Mouse (Mus musculus): ENCODE measurements around the gene Plch2. TPM values are rescaled to one million over a fixed set of nuclear protein-coding genes. Genes with fewer than 3 reads are reported as not detected.

Plch2 gene
- polyA plus RNA-seq, 1 experiment from 2014 or later: 5.2 TPM

- no peak for TF ChIP-seq CTCF (IDR thresholded peaks at IDR 0.05; ENCODE audit: low read depth)
- H3K9me3 ChIP-seq (ENCODE audit: low read depth, low read length): no peaks in the 10 kb centered on the region
- H3K4me3 ChIP-seq (ENCODE audit: low read depth, low read length): no peak overlapping the region
- DNase-seq (no peak), ATAC-seq (ENCODE audit: insufficient read depth) (no peak)
- 78% methylated on average over 10 of the region's 10 CpGs for WGBS
- H3K36me3 ChIP-seq (ENCODE audit: insufficient read depth): no peaks in the 10 kb centered on the region
- H3K27me3 ChIP-seq (ENCODE audit: insufficient read depth, low read length): no peaks in the 10 kb centered on the region
- no peak overlapping the region for H3K9ac ChIP-seq
- H3K4me2 ChIP-seq: no peak overlapping the region
- no peaks in the 10 kb centered on the region for H3K4me1 ChIP-seq (ENCODE audit: insufficient read depth)
- no peak overlapping the region for H3K27ac ChIP-seq (ENCODE audit: low read depth)
Measured at GRCm38 (mm10) chr4:154942632-154943322, 113.8 kb downstream of the Plch2 start.

- no peaks in the 10 kb centered on the region for H3K4me1 ChIP-seq (ENCODE audit: insufficient read depth)
- no peak for TF ChIP-seq CTCF (IDR thresholded peaks at IDR 0.05; ENCODE audit: low read depth)
- H3K27me3 ChIP-seq (ENCODE audit: insufficient read depth, low read length): no peaks in the 10 kb centered on the region
- WGBS: 93% methylated on average over 5 of the region's 5 CpGs
- no peaks in the 10 kb centered on the region for H3K9me3 ChIP-seq (ENCODE audit: low read depth, low read length)
- DNase-seq (no peak), ATAC-seq (ENCODE audit: insufficient read depth) (no peak)
- H3K36me3 ChIP-seq (ENCODE audit: insufficient read depth): no peaks in the 10 kb centered on the region
- H3K27ac ChIP-seq (ENCODE audit: low read depth): no peak overlapping the region
- H3K9ac ChIP-seq: no peak overlapping the region
- no peak overlapping the region for H3K4me3 ChIP-seq (ENCODE audit: low read depth, low read length)
- H3K4me2 ChIP-seq: no peak overlapping the region
Measured at GRCm38 (mm10) chr4:154941831-154942230, 114.8 kb downstream of the Plch2 start.

DNA sequence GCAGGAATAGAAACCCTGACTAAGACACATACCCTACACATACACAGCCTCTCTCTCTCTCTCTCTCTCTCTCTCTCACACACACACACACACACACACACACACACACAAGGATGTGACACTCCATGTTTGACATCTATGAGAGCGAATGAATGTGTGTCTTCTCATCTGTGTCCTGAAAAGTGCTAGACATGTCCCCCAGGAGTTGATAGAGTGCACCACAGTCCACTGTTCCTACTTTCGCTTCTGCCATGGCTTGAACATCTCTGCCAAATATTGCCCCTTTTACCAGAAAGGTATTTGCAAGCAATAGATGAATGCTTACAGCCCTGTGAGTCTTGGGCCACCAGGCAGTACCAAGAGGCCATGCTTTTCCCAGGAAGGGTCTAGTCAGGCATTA, 116.4 kb downstream of the Plch2 start:
- H3K27me3 ChIP-seq (ENCODE audit: insufficient read depth, low read length): no peaks in the 10 kb centered on the region
- H3K36me3 ChIP-seq (ENCODE audit: insufficient read depth): no peaks in the 10 kb centered on the region
- H3K4me1 ChIP-seq (ENCODE audit: insufficient read depth): no peaks in the 10 kb centered on the region
- no peak overlapping the region for H3K4me2 ChIP-seq
- WGBS: 76% methylated on average over 2 of the region's 2 CpGs
- no peak overlapping the region for H3K27ac ChIP-seq (ENCODE audit: low read depth)
- TF ChIP-seq CTCF (IDR thresholded peaks at IDR 0.05; ENCODE audit: low read depth): no peak
- no peak for ATAC-seq (ENCODE audit: insufficient read depth)
- no peak overlapping the region for H3K9ac ChIP-seq
- H3K4me3 ChIP-seq (ENCODE audit: low read depth, low read length): no peak overlapping the region
- no peak for DNase-seq
- no peaks in the 10 kb centered on the region for H3K9me3 ChIP-seq (ENCODE audit: low read depth, low read length)

GRCm38 (mm10) chr4:154937746-154938145, 118.8 kb downstream of the Plch2 start:
- no peaks in the 10 kb centered on the region for H3K4me1 ChIP-seq (ENCODE audit: insufficient read depth)
- ATAC-seq (ENCODE audit: insufficient read depth): no peak
- TF ChIP-seq CTCF (IDR thresholded peaks at IDR 0.05; ENCODE audit: low read depth): no peak

DNA sequence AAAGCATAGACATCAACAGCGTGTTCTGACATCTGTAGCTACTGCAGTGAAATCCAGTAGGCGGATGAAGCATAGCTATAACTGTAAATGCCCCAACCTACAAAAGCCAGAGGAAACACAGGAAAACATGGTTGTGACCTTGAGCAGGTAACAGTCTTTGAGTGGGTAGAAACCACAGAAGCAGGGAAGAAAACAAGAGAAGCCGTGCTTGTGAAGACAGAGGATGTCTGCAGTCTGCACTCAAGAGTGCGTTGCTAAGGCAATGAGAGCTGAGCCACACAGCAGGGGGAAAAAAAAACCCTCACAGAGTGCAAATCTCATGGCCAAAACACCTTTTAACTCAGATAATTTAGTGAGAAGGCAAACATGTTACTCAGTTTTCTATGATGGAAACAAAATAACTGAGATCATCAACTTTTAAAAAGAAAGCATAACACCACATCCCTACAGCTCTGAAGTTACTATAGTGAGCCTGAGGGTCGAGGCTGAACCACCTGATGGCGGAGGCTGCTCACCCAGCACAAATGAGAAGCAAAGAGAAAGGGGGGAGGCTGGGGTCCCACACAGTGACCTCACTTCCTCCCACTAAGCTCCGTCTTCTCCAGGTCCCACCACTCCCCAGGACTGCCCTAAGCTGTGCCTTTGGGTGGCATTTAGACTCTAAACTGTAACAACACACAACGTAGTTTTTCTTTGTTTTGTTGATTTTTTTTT, 119.9 kb downstream of the Plch2 start:
- Histone ChIP-seq H3K27me3 (ENCODE audit: insufficient read depth, low read length) (no peaks in the 10 kb centered on the region), H3K9me3 (ENCODE audit: low read depth, low read length) (no peaks in the 10 kb centered on the region), H3K27ac (ENCODE audit: low read depth) (no peak overlapping the region), H3K4me1 (ENCODE audit: insufficient read depth) (no peaks in the 10 kb centered on the region), H3K4me3 (ENCODE audit: low read depth, low read length) (no peak overlapping the region), H3K36me3 (ENCODE audit: insufficient read depth) (no peaks in the 10 kb centered on the region), H3K4me2 (no peak overlapping the region), H3K9ac (no peak overlapping the region)
- ATAC-seq (ENCODE audit: insufficient read depth) (no peak), DNase-seq (no peak)
- TF ChIP-seq CTCF (IDR thresholded peaks at IDR 0.05; ENCODE audit: low read depth): no peak
- WGBS: 51% methylated on average over 8 of the region's 8 CpGs

More at GRCm38 (mm10) chr4:154937746-154938145, 118.8 kb downstream of the Plch2 start:
- Histone ChIP-seq H3K9ac (no peak overlapping the region), H3K27me3 (ENCODE audit: insufficient read depth, low read length) (no peaks in the 10 kb centered on the region), H3K4me2 (no peak overlapping the region), H3K9me3 (ENCODE audit: low read depth, low read length) (no peaks in the 10 kb centered on the region), H3K27ac (ENCODE audit: low read depth) (no peak overlapping the region), H3K36me3 (ENCODE audit: insufficient read depth) (no peaks in the 10 kb centered on the region), H3K4me3 (ENCODE audit: low read depth, low read length) (no peak overlapping the region)
- WGBS: 61% methylated on average over 1 of the region's 1 CpGs
- DNase-seq: no peak

GRCm38 (mm10) chr4:154935788-154936187, 120.8 kb downstream of the Plch2 start:
- peak; percentile 7; the same call in 1 of the 2 replicates for TF ChIP-seq CTCF (IDR thresholded peaks at IDR 0.05; ENCODE audit: low read depth)
- no peak for ATAC-seq (ENCODE audit: insufficient read depth)

DNA sequence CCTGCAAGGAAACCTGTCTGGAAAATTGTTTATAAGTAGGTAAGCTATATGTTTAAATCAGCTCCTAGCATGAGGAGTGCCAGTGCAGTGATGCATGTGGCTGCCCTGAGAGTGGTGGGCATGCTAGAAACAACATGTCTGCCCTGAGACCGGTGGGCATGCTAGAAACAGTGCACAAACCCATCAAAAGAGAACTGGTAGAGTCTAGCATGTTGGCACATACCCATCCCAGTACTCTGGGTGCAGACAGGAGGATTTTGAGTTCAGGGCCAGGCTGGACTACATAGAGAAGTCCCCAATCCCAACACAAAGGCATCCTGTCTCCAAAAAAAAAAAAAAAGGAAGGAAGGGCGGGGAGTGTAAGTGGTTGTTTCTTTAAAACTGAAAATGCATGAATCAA, 121.8 kb downstream of the Plch2 start:
- WGBS: 82% methylated on average over 2 of the region's 2 CpGs
- no peak for ATAC-seq (ENCODE audit: insufficient read depth)
- Histone ChIP-seq H3K27me3 (ENCODE audit: insufficient read depth, low read length) (no peaks in the 10 kb centered on the region), H3K4me1 (ENCODE audit: insufficient read depth) (no peaks in the 10 kb centered on the region), H3K4me3 (ENCODE audit: low read depth, low read length) (no peak overlapping the region), H3K27ac (ENCODE audit: low read depth) (no peak overlapping the region), H3K9me3 (ENCODE audit: low read depth, low read length) (no peaks in the 10 kb centered on the region), H3K36me3 (ENCODE audit: insufficient read depth) (no peaks in the 10 kb centered on the region), H3K9ac (no peak overlapping the region), H3K4me2 (no peak overlapping the region)
- TF ChIP-seq CTCF (IDR thresholded peaks at IDR 0.05; ENCODE audit: low read depth): no peak
- DNase-seq: no peak

More at GRCm38 (mm10) chr4:154935788-154936187, 120.8 kb downstream of the Plch2 start:
- DNase-seq: no peak
- Histone ChIP-seq H3K4me2 (no peak overlapping the region), H3K27me3 (ENCODE audit: insufficient read depth, low read length) (no peaks in the 10 kb centered on the region), H3K9ac (no peak overlapping the region), H3K27ac (ENCODE audit: low read depth) (no peak overlapping the region), H3K36me3 (ENCODE audit: insufficient read depth) (no peaks in the 10 kb centered on the region), H3K4me3 (ENCODE audit: low read depth, low read length) (no peak overlapping the region), H3K9me3 (ENCODE audit: low read depth, low read length) (no peaks in the 10 kb centered on the region), H3K4me1 (ENCODE audit: insufficient read depth) (no peaks in the 10 kb centered on the region)
- 72% methylated on average over 7 of the region's 7 CpGs for WGBS

Data from lung, embryonic 14.5 days (tissue).